Mouse (Mus musculus) ES-E14 (cell line): Measurements from ENCODE around the gene Srrm3. TPM values are rescaled to one million over a fixed set of nuclear protein-coding genes. Genes with fewer than 3 reads are reported as not detected.
A peak's percentile ranks its signal among the peaks of the same experiment; 100 is the strongest.

Source experiments
- DNase-seq: peaks from one replicate; pipeline ENCODE4 v3.0.0-alpha.2; 2013; ENCODE audit warnings: low read depth, low spot score
- H3K27ac ChIP-seq: 2 replicates; pipeline ENCODE4 v1.5.1; 2012; ENCODE audit warnings: low read depth, mild to moderate bottlenecking, low read length, moderate library complexity, mixed read lengths; ENCODE audit not compliant: poor library complexity, insufficient read depth, severe bottlenecking
- H3K36me3 ChIP-seq: 2 replicates; pipeline ENCODE4 v1.6.1; 2012; ENCODE audit warnings: mild to moderate bottlenecking, low read length, moderate library complexity, mixed read lengths; ENCODE audit not compliant: control insufficient read depth, poor library complexity, insufficient read depth, severe bottlenecking
- H3K4me1 ChIP-seq, 2 experiments: fragments of 150-350 bp in 1 of 2; sonication (generic) in 1 of 2; 2 replicates each; pipeline ENCODE4 v1.6.1; 2012; ENCODE audit warnings: low read length in 2 of 2, mild to moderate bottlenecking in 1 of 2, mixed read lengths in 1 of 2; ENCODE audit not compliant: control insufficient read depth in 2 of 2, insufficient read depth in 2 of 2, poor library complexity in 1 of 2
- H3K4me3 ChIP-seq, 2 experiments: fragments of 150-350 bp in 1 of 2; sonication (generic) in 1 of 2; 2 replicates each; pipeline ENCODE4 v1.5.1; 2012; ENCODE audit warnings: low read length in 2 of 2, low read depth in 1 of 2, mild to moderate bottlenecking in 1 of 2, mixed read lengths in 1 of 2; ENCODE audit not compliant: insufficient read depth in 1 of 2, poor library complexity in 1 of 2, severe bottlenecking in 1 of 2
- H3K9ac ChIP-seq: 2 replicates; pipeline ENCODE4 v1.6.1; 2012; ENCODE audit warnings: low read depth, mild to moderate bottlenecking, low read length, mixed read lengths; ENCODE audit not compliant: poor library complexity, insufficient read depth, severe bottlenecking
- H3K9me3 ChIP-seq: fragments of 150-350 bp; sonication (generic); 2 replicates; pipeline ENCODE4 v1.6.1; 2012; ENCODE audit warnings: low read depth, mild to moderate bottlenecking, low read length; ENCODE audit not compliant: control insufficient read depth, insufficient read depth
- CHD2 ChIP-seq: IDR thresholded peaks from 2 replicates; pipeline ENCODE4 v1.6.1; 2014; ENCODE audit warnings: mild to moderate bottlenecking, low read depth, low read length, inconsistent platforms
- HCFC1 ChIP-seq: IDR thresholded peaks from 2 replicates; pipeline ENCODE4 v1.6.1; 2012; ENCODE audit warnings: low read length, inconsistent platforms, borderline replicate concordance; ENCODE audit not compliant: insufficient read depth
- MAFK ChIP-seq: IDR thresholded peaks from 2 replicates; pipeline ENCODE4 v1.6.1; 2014; ENCODE audit warnings: mild to moderate bottlenecking, low read depth, low read length, inconsistent platforms; ENCODE audit not compliant: insufficient read depth
- ZC3H11A ChIP-seq: IDR thresholded peaks from 2 replicates; pipeline ENCODE4 v1.6.1; 2012; ENCODE audit warnings: low read depth, mild to moderate bottlenecking, inconsistent platforms, low read length, borderline replicate concordance
- ZNF384 ChIP-seq: IDR thresholded peaks from 2 replicates; pipeline ENCODE4 v1.6.1; 2012; ENCODE audit warnings: low read depth, low read length, inconsistent platforms
- in situ Hi-C, 2 experiments: fragments of 600-800 bp; cut with MboI; formaldehyde crosslinking; loops; one replicate each; pipeline ENCODE4 v1.15.1; 2025; ENCODE audit warnings: low sequenced_read_pairs in 2 of 2, inconsistent platforms in 1 of 2; ENCODE audit not compliant: unreplicated experiment in 2 of 2
- total RNA-seq: library from RNA; depleted of rRNA; stranded (reverse); fragments of 300-350 nt; gene quantifications from 2 replicates; pipeline ENCODE4 v1.2.3, GENCODE M21; 2012

The Srrm3 gene
- total RNA-seq, 1 experiment = 0.18 TPM

DNA sequence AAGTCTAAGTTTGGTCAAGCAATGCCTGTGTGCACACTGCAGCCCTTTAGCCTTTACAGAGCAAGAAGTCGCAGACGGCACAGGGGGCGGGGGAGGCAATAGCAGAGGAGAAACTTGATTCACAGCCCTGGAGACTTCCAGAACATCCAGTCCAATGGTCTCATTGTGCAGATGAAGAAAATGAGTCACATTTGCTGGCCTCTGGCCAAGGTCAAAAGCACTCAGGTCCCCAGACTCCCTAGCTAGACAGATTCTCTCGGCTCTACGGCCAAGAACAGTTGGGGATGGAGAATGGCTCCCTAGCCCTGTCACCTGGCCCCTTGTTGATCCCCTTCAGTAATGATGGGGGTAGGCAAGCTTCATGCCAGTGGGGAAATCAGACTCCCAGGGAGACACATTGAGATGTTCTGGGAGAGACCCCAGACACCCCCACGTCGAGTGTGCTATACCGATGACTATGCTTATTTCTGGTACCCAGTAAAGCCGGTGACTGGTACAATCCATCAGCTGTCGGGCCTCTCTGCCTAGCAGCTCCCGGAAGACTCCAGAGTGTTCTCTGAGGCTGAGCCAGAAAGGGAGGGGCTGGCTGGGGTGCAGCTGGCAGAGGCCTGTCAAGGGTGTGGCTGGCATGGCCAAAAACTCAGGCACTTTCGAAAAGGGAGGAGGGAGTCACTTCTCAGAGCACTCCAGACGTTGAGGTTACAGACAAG, 72.9 kb downstream of the Srrm3 start:
- H3K4me1 ChIP-seq = peaks cover 0 to 6% of the 10 kb centered on the region in 2 experiments; a peak in 2 of 4 replicates
- H3K9me3 ChIP-seq = no peaks in the 10 kb centered on the region
- H3K4me3 ChIP-seq = no peak overlapping the region
- DNase-seq = no peak
- in situ Hi-C loops = no loop called here
- no peaks in the 10 kb centered on the region for H3K36me3 ChIP-seq
- no peak for TF ChIP-seq MAFK
- no peak for TF ChIP-seq CHD2
- TF ChIP-seq ZC3H11A = no peak
- no peak for TF ChIP-seq ZNF384
- no peak for TF ChIP-seq HCFC1
- no peak overlapping the region for H3K27ac ChIP-seq
- H3K9ac ChIP-seq = no peak overlapping the region

- TF ChIP-seq CHD2 (no peak), HCFC1 (no peak), MAFK (no peak), ZNF384 (no peak), ZC3H11A (no peak)
- in situ Hi-C loops = no loop called here
- no peak for DNase-seq
Observed at GRCm38 (mm10) chr5:135884641-135885040, 78.0 kb downstream of the Srrm3 start.

DNA sequence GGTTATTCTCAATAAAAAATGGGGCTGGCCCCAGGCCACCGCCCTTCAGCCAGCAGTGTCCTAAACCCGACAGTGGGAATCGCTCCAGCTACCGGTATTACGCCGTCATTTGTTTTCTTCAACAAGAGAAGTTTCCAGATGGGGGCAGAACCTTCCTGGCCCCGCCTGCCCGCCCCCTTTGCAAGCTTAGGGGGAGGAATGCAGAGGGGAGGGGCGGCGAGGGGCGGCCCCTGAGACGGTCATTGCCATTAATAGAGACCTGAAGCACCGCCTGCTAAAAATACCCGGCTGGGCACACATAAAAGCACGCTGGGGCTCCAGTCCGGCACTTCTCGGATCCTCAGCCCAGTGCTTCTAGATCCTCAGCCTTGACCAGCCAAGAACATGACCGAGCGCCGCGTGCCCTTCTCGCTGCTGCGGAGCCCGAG, 81.0 kb downstream of the Srrm3 start, which contains the start of gene Hspb1:
Gene Hspb1 (plus strand): TSS at position 245 of the 428 bp plus-strand sequence.
- in situ Hi-C loops = no loop called here
- H3K9ac ChIP-seq = peak within 1 kb of the TSS; percentile 96
- TF ChIP-seq ZNF384 (no peak), HCFC1 (0 out of 2 replicates have a peak, but pooled peaks have one; percentile 32)
- no peaks in the 10 kb centered on the region for H3K9me3 ChIP-seq
- H3K36me3 ChIP-seq = peaks cover 5% of the 10 kb centered on the region
- peak; percentile 88 for DNase-seq
- H3K27ac ChIP-seq = peak within 1 kb of the TSS; percentile 97
- H3K4me3 ChIP-seq = peak within 1 kb of the TSS; percentile 73 to 90
- H3K4me1 ChIP-seq = peaks cover 3 to 25% of the 10 kb centered on the region in 2 experiments; a peak in 2 of 4 replicates

More at GRCm38 (mm10) chr5:135884641-135885040, 78.0 kb downstream of the Srrm3 start:
- H3K4me3 ChIP-seq = no peak overlapping the region
- no peaks in the 10 kb centered on the region for H3K9me3 ChIP-seq
- H3K9ac ChIP-seq = no peak overlapping the region
- no peak overlapping the region for H3K27ac ChIP-seq
- H3K36me3 ChIP-seq = peaks cover 5% of the 10 kb centered on the region
- H3K4me1 ChIP-seq = peaks cover 0 to 9% of the 10 kb centered on the region in 2 experiments; a peak in 2 of 4 replicates

- Histone ChIP-seq H3K27ac (peak overlapping the region; percentile 97), H3K4me3 (peak overlapping the region; percentile 73 to 90), H3K36me3 (peaks cover 5% of the 10 kb centered on the region), H3K9me3 (no peaks in the 10 kb centered on the region), H3K4me1 (peaks cover 6 to 29% of the 10 kb centered on the region in 2 experiments; a peak in 3 of 4 replicates), H3K9ac (peak overlapping the region; percentile 96)
- in situ Hi-C loops = no loop called here
- peak; percentile 68 for DNase-seq
- no peak for TF ChIP-seq MAFK
- TF ChIP-seq HCFC1 = no peak
- TF ChIP-seq CHD2 = no peak
- TF ChIP-seq ZNF384 = no peak
- TF ChIP-seq ZC3H11A = no peak
Observed at GRCm38 (mm10) chr5:135888405-135889215, 81.9 kb downstream of the Srrm3 start.
